Mouse (Mus musculus) MEL (cell line): ENCODE data around the gene Trappc10. TPM values are rescaled to one million over a fixed set of nuclear protein-coding genes. Genes with fewer than 3 reads are reported as not detected.

Experiments
- DNase-seq: peaks from one replicate; pipeline ENCODE4 v3.0.0; 2011; ENCODE audit warnings: low read depth, low spot score
- H3K27ac ChIP-seq: 2 replicates; pipeline ENCODE4 v1.5.1; 2012; ENCODE audit warnings: low read depth, mild to moderate bottlenecking, control low read depth, low read length, moderate library complexity; ENCODE audit not compliant: control insufficient read depth
- H3K27me3 ChIP-seq, 2 experiments: fragments of 150-350 bp in 1 of 2; sonication (generic) in 1 of 2; 2 replicates each; pipeline ENCODE4 v1.6.1; 2012; ENCODE audit warnings: low read length in 2 of 2, mild to moderate bottlenecking in 2 of 2, improper control_type of control experiment in 1 of 2, moderate library complexity in 1 of 2; ENCODE audit not compliant: insufficient read depth in 2 of 2, control insufficient read depth in 1 of 2
- H3K36me3 ChIP-seq, 2 experiments: 2 replicates each; pipeline ENCODE4 v1.6.1; 2012 to 2014; ENCODE audit warnings: low read length in 2 of 2, improper control_type of control experiment in 1 of 2, inconsistent platforms in 1 of 2, mild to moderate bottlenecking in 1 of 2; ENCODE audit not compliant: insufficient read depth in 2 of 2, control insufficient read depth in 1 of 2
- H3K4me1 ChIP-seq, 2 experiments: fragments of 150-350 bp in 1 of 2; sonication (generic) in 1 of 2; 2 replicates each; pipeline ENCODE4 v1.6.1; 2012; ENCODE audit warnings: low read length in 2 of 2, improper control_type of control experiment in 1 of 2, mild to moderate bottlenecking in 1 of 2; ENCODE audit not compliant: insufficient read depth in 2 of 2, control insufficient read depth in 1 of 2
- H3K4me3 ChIP-seq, 2 experiments: fragments of 150-350 bp in 1 of 2; sonication (generic) in 1 of 2; 2 replicates each; pipeline ENCODE4 v1.5.1; 2012; ENCODE audit warnings: low read depth in 2 of 2, low read length in 2 of 2, mild to moderate bottlenecking in 2 of 2, moderate library complexity in 2 of 2, control low read depth in 1 of 2, improper control_type of control experiment in 1 of 2; ENCODE audit not compliant: control insufficient read depth in 1 of 2, insufficient read depth in 1 of 2
- H3K79me2 ChIP-seq: 2 replicates; pipeline ENCODE4 v1.6.1; 2012; ENCODE audit warnings: mild to moderate bottlenecking, low read length, moderate library complexity; ENCODE audit not compliant: control insufficient read depth, poor library complexity, insufficient read depth
- H3K9ac ChIP-seq: 2 replicates; pipeline ENCODE4 v1.6.1; 2012; ENCODE audit warnings: low read depth, mild to moderate bottlenecking, control low read depth, low read length, moderate library complexity; ENCODE audit not compliant: control insufficient read depth, poor library complexity, severe bottlenecking
- H3K9me3 ChIP-seq: fragments of 150-350 bp; sonication (generic); replicated peaks from 2 replicates; pipeline ENCODE4 v1.6.1; 2012; ENCODE audit warnings: mild to moderate bottlenecking, low read length, improper control_type of control experiment, moderate library complexity; ENCODE audit not compliant: insufficient read depth
- BHLHE40 ChIP-seq: IDR thresholded peaks from 2 replicates; pipeline ENCODE4 v1.6.1; 2012; ENCODE audit warnings: low read depth, mild to moderate bottlenecking, inconsistent platforms, low read length, improper control_type of control experiment, borderline replicate concordance
- E2F4 ChIP-seq: IDR thresholded peaks from 2 replicates; pipeline ENCODE4 v1.6.1; 2011; ENCODE audit warnings: low read depth, low read length, improper control_type of control experiment, borderline replicate concordance
- EP300 ChIP-seq, 2 experiments: IDR thresholded peaks; 2 replicates each; pipeline ENCODE4 v1.6.1; 2011; ENCODE audit warnings: improper control_type of control experiment in 2 of 2, low read length in 2 of 2, low read depth in 1 of 2, mild to moderate bottlenecking in 1 of 2
- ETS1 ChIP-seq: IDR thresholded peaks from 2 replicates; pipeline ENCODE4 v1.6.1; 2012; ENCODE audit warnings: low read depth, mild to moderate bottlenecking, inconsistent platforms, low read length, improper control_type of control experiment, moderate library complexity
- GABPA ChIP-seq: IDR thresholded peaks from 2 replicates; pipeline ENCODE4 v1.6.1; 2012; ENCODE audit warnings: low read depth, mild to moderate bottlenecking, inconsistent platforms, low read length, improper control_type of control experiment, moderate library complexity
- GATA1 ChIP-seq: IDR thresholded peaks from 2 replicates; pipeline ENCODE4 v1.6.1; 2011; ENCODE audit warnings: low read depth, low read length, improper control_type of control experiment
- KAT2A ChIP-seq: conservative IDR thresholded peaks from 2 replicates; pipeline ENCODE4 v1.6.1; 2012; ENCODE audit warnings: low read depth, low read length, improper control_type of control experiment, inconsistent platforms
- MAX ChIP-seq: IDR thresholded peaks from 2 replicates; pipeline ENCODE4 v1.6.1; 2011; ENCODE audit warnings: low read length, improper control_type of control experiment
- MXI1 ChIP-seq: IDR thresholded peaks from 2 replicates; pipeline ENCODE4 v1.6.1; 2011; ENCODE audit warnings: mild to moderate bottlenecking, low read depth, low read length, improper control_type of control experiment
- MYC ChIP-seq: IDR thresholded peaks from 2 replicates; pipeline ENCODE4 v1.6.1; 2011; ENCODE audit warnings: low read depth, mild to moderate bottlenecking, low read length, improper control_type of control experiment, moderate library complexity
- NELFE ChIP-seq: IDR thresholded peaks from 2 replicates; pipeline ENCODE4 v1.6.1; 2011; ENCODE audit warnings: low read depth, low read length, improper control_type of control experiment
- NRF1 ChIP-seq: IDR thresholded peaks from 2 replicates; pipeline ENCODE4 v1.6.1; 2014; ENCODE audit warnings: low read depth, mild to moderate bottlenecking, inconsistent platforms, low read length, improper control_type of control experiment, moderate library complexity; ENCODE audit not compliant: poor library complexity, insufficient read depth, severe bottlenecking
- POLR2AphosphoS2 ChIP-seq: IDR thresholded peaks from 2 replicates; pipeline ENCODE4 v1.6.1; 2011; ENCODE audit warnings: low read length, improper control_type of control experiment
- POLR2AphosphoS5 ChIP-seq: IDR thresholded peaks from 2 replicates; pipeline ENCODE4 v1.6.1; 2012; ENCODE audit warnings: low read depth, borderline replicate concordance, mild to moderate bottlenecking, inconsistent platforms, low read length, moderate library complexity, mixed read lengths
- SIN3A ChIP-seq: IDR thresholded peaks from 2 replicates; pipeline ENCODE4 v1.6.1; 2012; ENCODE audit warnings: low read length, improper control_type of control experiment, inconsistent platforms
- SMC3 ChIP-seq: IDR thresholded peaks from 2 replicates; pipeline ENCODE4 v1.6.1; 2011; ENCODE audit warnings: low read depth, low read length, improper control_type of control experiment
- TAL1 ChIP-seq: IDR thresholded peaks from 2 replicates; pipeline ENCODE4 v1.6.1; 2012; ENCODE audit warnings: mild to moderate bottlenecking, inconsistent platforms, low read length, moderate library complexity, mixed read lengths
- TBP ChIP-seq: IDR thresholded peaks from 2 replicates; pipeline ENCODE4 v1.8.0; 2011; ENCODE audit warnings: low read depth, low read length, improper control_type of control experiment
- UBTF ChIP-seq: IDR thresholded peaks from 2 replicates; pipeline ENCODE4 v1.6.1; 2012; ENCODE audit warnings: low read depth, mild to moderate bottlenecking, inconsistent platforms, low read length, improper control_type of control experiment, moderate library complexity, borderline replicate concordance; ENCODE audit not compliant: insufficient read depth
- ZKSCAN1 ChIP-seq: IDR thresholded peaks from 2 replicates; pipeline ENCODE4 v1.6.1; 2012; ENCODE audit warnings: low read depth, mild to moderate bottlenecking, inconsistent platforms, low read length, improper control_type of control experiment, moderate library complexity
- ZMIZ1 ChIP-seq: IDR thresholded peaks from 2 replicates; pipeline ENCODE4 v1.6.1; 2012; ENCODE audit warnings: low read depth, mild to moderate bottlenecking, inconsistent platforms, low read length, improper control_type of control experiment, moderate library complexity
- polyA plus RNA-seq, 2 experiments: library from polyadenylated mRNA; stranded (reverse) in 1 of 2; unstranded in 1 of 2; fragments of >175 nt in 1 of 2; fragments of >200 nt in 1 of 2; gene quantifications; 2 replicates each; pipeline versions ENCODE4 v1.2.1 to v1.2.4; 2012; ENCODE audit warnings: low replicate concordance in 2 of 2, low read depth in 1 of 2; ENCODE audit not compliant: insufficient read length in 2 of 2, insufficient read depth in 1 of 2, missing spikeins in 1 of 2
- total RNA-seq: library from RNA; depleted of rRNA; stranded (reverse); fragments of 300-350 nt; gene quantifications from 2 replicates; pipeline ENCODE4 v1.2.3, GENCODE M21; 2012

Trappc10 gene
- total and polyA plus RNA-seq, 3 experiments: 26.1 to 35.5 TPM; not detected in 1

DNA sequence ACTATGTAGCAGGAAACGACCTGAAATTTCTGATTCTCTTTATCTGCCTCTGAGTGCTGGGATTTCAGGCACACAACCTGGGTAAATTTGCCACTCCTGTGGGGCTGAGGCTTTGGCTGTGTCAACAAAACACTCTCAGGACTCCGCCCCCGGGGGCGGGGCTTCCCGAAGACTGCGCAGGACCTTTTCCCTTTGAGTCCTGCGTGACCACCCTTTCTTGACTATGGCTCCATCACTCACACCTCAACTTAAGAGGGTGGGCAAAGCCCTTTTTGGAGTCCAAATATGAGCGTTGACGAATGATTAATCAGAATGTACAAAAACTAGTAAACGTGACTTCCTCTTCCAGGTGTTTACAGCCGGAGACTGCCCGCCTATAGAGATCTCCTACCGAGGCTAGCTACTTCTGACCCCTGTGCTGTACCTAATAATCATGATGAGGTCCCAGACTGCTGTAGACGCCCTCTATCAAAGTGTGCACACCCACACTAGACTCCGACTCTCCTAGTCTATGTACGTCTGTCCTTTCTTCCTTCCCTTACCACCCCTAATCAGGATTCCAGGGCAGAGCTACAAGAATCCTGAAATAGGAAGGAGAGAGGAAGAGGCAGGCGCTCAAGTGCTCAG is 85.1 kb downstream of the Trappc10 start (continued):
- TF ChIP-seq POLR2AphosphoS2 (peak; percentile 40), E2F4 (no peak), ZMIZ1 (0 out of 2 replicates have a peak, but pooled peaks have one; percentile 15), NELFE (no peak), EP300 (IDR thresholded peaks at IDR 0.05; ENCODE audit: low read depth in 1 of 2, low read length in 2 of 2) (no peak), GABPA (no peak), ETS1 (no peak), BHLHE40 (peak; percentile 72; the same call in 1 of the 2 replicates), SIN3A (peak; percentile 50), KAT2A (no peak), GATA1 (no peak), TAL1 (no peak), SMC3 (no peak), UBTF (no peak)

DNA sequence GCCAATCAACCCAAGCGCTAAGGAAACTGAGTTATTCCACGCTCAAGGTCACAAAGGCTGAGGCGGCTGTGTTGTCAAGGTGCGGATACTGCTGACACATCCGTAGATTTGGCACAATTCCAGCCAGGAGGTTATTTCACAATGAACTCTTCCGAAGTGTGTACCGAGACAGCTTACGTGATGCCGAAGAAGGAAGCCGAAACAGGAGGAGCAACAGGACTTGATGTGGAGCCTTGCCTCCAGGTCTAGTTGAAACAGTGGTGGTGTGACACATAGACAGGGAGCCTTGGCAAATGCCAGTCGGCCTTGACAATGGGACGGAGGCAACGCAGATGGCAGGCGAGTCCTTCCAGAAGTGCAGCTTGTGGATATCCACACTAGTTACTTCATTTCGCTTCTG is 86.4 kb downstream of the Trappc10 start:
- H3K4me3 ChIP-seq: no peak overlapping the region
- H3K27me3 ChIP-seq: no peaks in the 10 kb centered on the region
- H3K36me3 ChIP-seq: no peaks in the 10 kb centered on the region
- no peak for TF ChIP-seq ZMIZ1
- TF ChIP-seq NRF1: no peak
- no peak for TF ChIP-seq POLR2AphosphoS5
- no peak for TF ChIP-seq BHLHE40
- TF ChIP-seq MXI1: no peak
- no peak for TF ChIP-seq ZKSCAN1
- no peak for TF ChIP-seq MAX
- no peak for TF ChIP-seq TBP
- no peak for TF ChIP-seq MYC
- TF ChIP-seq EP300 (IDR thresholded peaks at IDR 0.05; ENCODE audit: low read depth in 1 of 2, low read length in 2 of 2): no peak
- H3K27ac ChIP-seq: no peak overlapping the region
- no peaks in the 10 kb centered on the region for H3K9me3 ChIP-seq
- no peaks in the 10 kb centered on the region for H3K4me1 ChIP-seq
- no peaks in the 10 kb centered on the region for H3K79me2 ChIP-seq
- H3K9ac ChIP-seq: no peak overlapping the region
- DNase-seq: no peak
